In genomic region chr5:74089643-74090042, GRCm38 (mm10) we compare ENCODE assay signal across 15 mouse cellular contexts.
"Had no signal": no experiment of that assay in that cellular context is flagged by ENCODE, and none has a peak within 500 bp of the region (broad histone marks: within the 10 kb centered on the region; RNA-seq: fewer than 3 reads in every experiment).

No protein-coding gene starts in this region.

- H3K9me3 ChIP-seq: hindbrain, embryonic 15.5 days; liver, embryonic 12.5 days; midbrain, embryonic 15.5 days; neural tube, embryonic 12.5 days; stomach, embryonic 15.5 days had no signal

- H3K4me3 ChIP-seq: hindbrain, embryonic 15.5 days; layer of hippocampus, adult 2 months; liver, embryonic 12.5 days; megakaryocyte, embryonic 14.5 days; midbrain, embryonic 15.5 days; neural tube, embryonic 12.5 days; stomach, embryonic 15.5 days had no signal

- H3K27me3 ChIP-seq: hindbrain, embryonic 15.5 days; liver, embryonic 12.5 days; megakaryocyte, embryonic 14.5 days; midbrain, embryonic 15.5 days; neural tube, embryonic 12.5 days; stomach, embryonic 15.5 days had no signal

- H3K27ac ChIP-seq: hindbrain, embryonic 15.5 days; layer of hippocampus, adult 2 months; liver, embryonic 12.5 days; macrophage; midbrain, embryonic 15.5 days; neural tube, embryonic 12.5 days; stomach, embryonic 15.5 days had no signal

- H3K9ac ChIP-seq: hindbrain, embryonic 15.5 days; liver, embryonic 12.5 days; midbrain, embryonic 15.5 days; neural tube, embryonic 12.5 days; stomach, embryonic 15.5 days had no signal

- H3K4me2 ChIP-seq: hindbrain, embryonic 15.5 days; liver, embryonic 12.5 days; midbrain, embryonic 11.5 days; midbrain, embryonic 15.5 days; neural tube, embryonic 12.5 days; stomach, embryonic 15.5 days had no signal

- H3K36me3 ChIP-seq: hindbrain, embryonic 15.5 days; midbrain, embryonic 15.5 days had no signal

- DNase-seq: retina, postnatal 1 day; right cerebral cortex, postnatal 14 days; thymus, adult 2 months; thymus, postnatal 25 days had no signal

- ATAC-seq: intestine, postnatal 0 days; liver, embryonic 12.5 days; lung, postnatal 0 days; midbrain, embryonic 15.5 days had no signal
